Mouse (Mus musculus): ENCODE data around the gene Ngef. TPM values are rescaled to one million over a fixed set of nuclear protein-coding genes. Genes with fewer than 3 reads are reported as not detected.

The Ngef gene
- 2.4 and 2.8 TPM in 2 replicates for polyA plus RNA-seq (2012; rRNA removed; ENCODE audit: low replicate concordance)

DNA sequence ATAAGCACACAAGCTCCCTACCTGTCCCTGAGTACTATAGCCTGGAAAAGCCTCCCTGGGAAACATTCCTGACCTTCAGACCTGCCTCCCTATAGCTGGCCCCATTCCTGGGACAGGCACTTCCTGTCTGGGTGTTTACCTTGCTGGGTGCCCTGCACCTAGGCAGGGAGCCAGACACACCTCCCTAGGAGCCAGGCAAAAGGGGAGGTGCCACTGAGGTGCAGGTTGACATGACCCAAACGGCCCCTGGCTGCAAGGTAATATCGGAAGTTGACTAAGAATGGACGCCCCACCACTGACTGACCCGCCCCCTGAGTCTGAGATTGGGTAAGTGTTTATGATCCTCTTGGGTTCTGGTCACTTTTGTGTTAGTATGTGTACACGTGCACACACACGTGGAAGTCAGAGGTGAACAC is at the start of gene Ngef:
Gene Ngef (minus strand): TSS at position 71 of the 416 bp plus-strand sequence.

GRCm38 (mm10) chr1:87620211-87620668 is 46.6 kb upstream of the Ngef start, which contains the start of gene Inpp5d:
Gene Inpp5d (plus strand): TSS chr1:87620312.

DNA sequence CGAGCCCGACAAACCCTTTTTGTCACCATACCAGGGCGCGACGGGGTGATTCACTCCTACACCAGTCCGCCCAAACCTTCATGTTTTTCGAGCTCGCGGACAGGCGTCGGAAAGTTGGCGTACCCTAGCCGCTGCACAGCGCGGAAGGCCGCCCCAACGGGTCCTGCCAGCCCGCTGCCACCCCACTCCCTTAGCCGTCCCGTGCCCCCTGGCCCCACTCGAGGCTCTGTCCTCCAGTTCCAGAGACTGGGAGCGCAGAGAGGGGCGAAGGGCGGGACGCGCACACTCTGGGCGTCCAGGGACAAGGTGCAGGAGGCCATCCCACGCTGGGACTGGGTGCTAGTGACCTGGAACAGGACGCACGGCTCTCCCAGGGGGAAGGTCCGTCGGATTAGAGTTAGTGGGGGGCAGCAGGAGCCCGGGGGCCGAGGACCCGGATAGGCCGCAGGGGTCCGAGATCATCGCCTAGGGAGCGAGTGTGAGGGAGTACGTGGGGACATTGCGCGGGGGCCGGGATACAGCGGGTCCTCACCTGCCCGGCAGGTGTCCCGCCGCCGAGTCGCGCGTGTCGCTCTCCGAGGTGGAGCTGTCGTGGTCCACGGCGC is 64.0 kb downstream of the Ngef start, which contains the start of gene Neu2:
Gene Neu2 (plus strand): TSS at position 329 of the 605 bp plus-strand sequence.

GRCm38 (mm10) chr1:87469971-87470370 is 103.7 kb downstream of the Ngef start, which contains the start of gene Snorc:
Gene Snorc (plus strand): TSS chr1:87470271.

Other genes starting within 250 kb of the Ngef start
- 22.4 and 36.9 TPM in 2 replicates for gene Gigyf2, start 246.9 kb downstream of the Ngef start, polyA plus RNA-seq (2012; rRNA removed; ENCODE audit: low replicate concordance)
- 0.17 and 1.0 TPM in 2 replicates for gene Kcnj13, start 179.1 kb downstream of the Ngef start, polyA plus RNA-seq (2012; rRNA removed; ENCODE audit: low replicate concordance)
- 80.7 and 166 TPM in 2 replicates for gene Snorc, start 103.6 kb downstream of the Ngef start, polyA plus RNA-seq (2012; rRNA removed; ENCODE audit: low replicate concordance)
- 0.55 and 77.2 TPM in 2 replicates for gene Neu2, start 64.0 kb downstream of the Ngef start, polyA plus RNA-seq (2012; rRNA removed; ENCODE audit: low replicate concordance)
- gene Inpp5d, start 46.4 kb upstream of the Ngef start, polyA plus RNA-seq (2012; rRNA removed; ENCODE audit: low replicate concordance): 55.0 and 146 TPM in 2 replicates
- 20.2 and 28.9 TPM in 2 replicates for gene Atg16l1, start 182.0 kb upstream of the Ngef start, polyA plus RNA-seq (2012; rRNA removed; ENCODE audit: low replicate concordance)
- 0.31 and 0.65 TPM in 2 replicates for gene Sag, start 229.8 kb upstream of the Ngef start, polyA plus RNA-seq (2012; rRNA removed; ENCODE audit: low replicate concordance)

Data from mammary gland, adult 2 months (tissue).